Mouse (Mus musculus) adipocyte (in vitro differentiated cells): ENCODE data around the gene Enox1.
"Not testable (repeated sequence)": the region's sequence is repeated elsewhere in the genome, so short reads cannot be mapped to it uniquely, and the experiment has no call there.

Experiments
- DNase-seq: peaks from one replicate; pipeline ENCODE4 v3.0.0-alpha.2; 2016; ENCODE audit warnings: low spot score

The Enox1 gene

DNA sequence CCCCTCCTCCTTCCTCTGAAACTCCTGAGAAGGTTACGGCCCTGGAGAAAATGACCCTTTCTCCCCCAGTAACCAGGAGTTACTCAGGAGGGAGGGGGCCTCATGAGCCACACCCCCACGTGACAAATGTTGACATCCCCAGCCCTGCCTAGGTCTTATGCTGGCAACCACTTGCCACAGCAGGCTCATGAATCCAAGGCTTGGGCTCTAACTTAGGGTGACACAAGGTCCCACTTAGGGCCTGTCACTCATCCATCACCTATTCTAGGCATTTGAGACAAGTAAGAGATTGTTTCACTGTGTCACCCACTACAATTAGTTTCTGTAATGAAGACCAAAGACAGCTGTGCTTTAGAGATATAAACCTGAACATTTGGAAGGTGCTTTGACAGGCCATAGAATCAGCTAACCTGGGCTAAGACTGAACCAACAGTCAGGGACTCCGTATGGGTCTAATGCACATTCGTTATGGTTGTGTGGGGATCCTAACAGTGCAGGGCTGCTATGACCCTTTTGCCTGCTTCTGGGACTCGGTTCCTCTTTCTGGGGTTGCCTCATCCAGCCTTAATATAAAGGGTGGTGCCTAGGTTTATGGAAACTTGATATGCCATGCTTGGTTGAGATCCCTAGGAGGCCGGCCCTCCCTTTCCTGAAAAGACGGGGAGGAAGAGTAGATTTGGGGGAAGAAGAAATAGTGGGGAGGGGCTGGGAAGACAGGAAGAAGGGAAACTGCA, 354.7 kb downstream of the Enox1 start:
- DNase-seq = no peak

DNA sequence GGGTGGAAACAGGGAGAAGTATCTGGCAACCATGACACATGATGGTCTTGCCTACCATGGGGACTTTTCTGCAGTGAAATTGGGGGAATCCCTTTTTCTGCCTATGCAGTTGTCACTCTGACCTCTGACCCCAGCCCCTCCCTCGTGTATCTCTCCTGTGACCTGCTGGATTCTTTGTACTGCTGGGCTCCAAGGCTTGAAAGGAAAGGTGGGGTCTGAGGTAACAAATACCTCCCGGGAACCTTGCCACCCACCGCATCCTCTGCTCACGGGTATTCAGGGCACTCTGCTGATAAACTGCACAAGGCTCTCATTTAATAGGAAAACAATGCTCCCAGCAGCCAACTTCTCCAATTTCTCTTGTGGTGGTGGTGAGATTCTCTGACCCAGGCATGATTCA, 361.5 kb downstream of the Enox1 start:
- no peak for DNase-seq

DNA sequence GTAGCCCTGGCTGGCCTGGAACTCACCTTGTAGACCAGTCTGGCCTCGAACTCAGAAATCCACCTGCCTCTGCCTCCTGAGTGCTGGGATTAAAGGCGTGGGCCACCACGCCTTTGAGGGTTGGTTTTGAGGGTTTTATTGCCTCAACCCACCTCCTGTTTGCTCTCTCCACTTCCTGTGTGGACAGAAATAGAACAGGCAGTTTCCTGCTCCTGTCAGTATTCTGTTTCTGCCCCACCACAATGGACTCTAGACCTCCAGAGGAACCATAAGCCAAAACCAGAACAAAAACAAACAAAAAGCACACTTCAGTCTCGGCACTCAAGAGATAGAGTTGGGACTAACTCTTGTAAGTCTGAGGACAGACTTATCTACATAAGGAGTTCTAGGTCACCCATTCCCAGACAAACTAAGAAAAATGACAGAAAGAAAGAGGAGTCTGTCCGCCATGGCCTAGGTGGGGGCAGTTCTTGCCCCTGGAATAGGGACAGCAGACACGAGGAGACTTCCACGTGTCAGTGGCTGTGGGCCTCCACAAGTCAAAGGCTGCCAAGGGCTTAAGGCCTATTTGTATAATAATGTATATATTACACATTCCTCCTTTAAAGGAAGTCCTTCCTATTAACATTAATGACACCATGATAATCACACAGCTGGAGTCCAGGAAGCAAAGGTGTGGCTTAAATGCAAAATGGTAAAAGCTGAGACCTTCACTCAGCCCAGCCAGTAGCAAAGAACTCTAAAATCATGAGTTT, 362.6 kb downstream of the Enox1 start:
- no peak for DNase-seq

DNA sequence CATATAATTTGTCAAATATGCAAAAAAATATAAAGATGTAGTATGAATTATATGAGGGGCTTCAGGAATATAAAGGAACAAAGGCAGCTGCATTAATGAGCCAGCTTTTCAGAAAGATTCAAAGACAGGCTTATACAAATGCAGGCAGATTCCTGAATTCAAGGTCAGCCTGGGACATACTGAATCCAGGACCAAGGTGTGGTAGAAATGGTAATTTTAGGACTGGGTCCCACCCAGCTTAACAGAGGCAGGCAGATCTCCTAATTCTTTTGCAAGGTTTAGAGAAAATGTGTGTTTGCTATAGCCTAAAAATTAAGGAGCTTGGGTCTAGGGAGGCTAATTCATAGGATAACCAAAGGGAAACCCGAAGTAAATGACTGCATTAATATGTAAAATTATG, 363.1 kb downstream of the Enox1 start:
- DNase-seq = no peak

DNA sequence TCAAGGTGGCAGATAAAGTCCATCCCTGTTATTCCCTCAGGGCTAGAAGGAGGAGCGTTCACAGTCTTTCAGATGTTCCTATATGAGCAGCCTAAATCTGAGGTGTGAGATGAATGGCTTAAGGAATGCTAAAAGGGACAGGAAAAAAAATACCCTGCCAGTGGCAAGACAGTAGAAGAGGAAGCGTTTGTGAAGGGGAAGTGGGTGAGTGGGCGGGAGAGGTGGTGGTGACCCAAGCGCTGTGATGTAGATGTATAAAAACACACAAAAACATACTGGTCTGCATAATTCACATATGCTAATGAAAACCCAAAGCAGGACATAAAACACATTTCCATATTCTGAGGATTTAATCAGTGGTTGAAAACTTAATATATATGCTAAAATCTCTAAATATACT, 367.7 kb downstream of the Enox1 start:
- DNase-seq = no peak

DNA sequence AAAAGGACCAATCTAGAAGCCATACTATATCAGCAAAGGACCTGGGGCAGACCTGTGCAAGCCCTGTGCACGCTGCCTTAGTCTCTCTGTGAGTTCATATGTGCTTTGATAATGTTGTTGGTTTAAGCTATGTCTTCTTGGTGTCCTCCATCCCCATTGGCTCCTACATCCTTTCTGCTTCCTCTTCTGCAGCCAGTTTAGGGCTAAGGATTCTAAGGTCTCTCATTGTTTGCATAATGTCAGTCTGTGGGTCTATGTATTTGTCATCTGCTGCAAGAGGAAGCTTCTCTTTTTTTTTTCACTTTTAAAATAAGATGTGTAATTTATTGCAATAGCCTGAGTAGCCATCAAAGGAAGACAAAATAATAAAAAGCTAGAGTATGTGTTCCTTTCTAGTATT, 369.7 kb downstream of the Enox1 start:
- DNase-seq = no peak

DNA sequence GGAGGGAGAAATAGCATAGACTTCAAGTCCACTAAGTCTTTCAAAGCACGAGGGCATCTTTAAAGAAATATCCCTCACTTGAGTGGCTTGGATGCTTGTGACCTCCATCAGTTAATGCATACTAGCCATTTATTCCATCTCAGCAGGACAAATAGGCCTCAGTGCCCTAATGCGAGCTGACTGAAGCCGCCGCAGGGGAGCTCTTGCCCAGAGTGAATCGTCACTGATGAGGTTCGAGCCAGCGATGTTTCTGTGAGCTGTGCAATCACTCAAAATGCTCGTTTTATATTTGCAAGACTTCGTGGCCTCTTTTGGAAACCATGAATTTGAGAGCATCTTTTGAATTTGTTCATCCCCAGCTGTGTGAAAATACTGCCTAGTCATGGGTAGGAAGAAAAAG, 372.6 kb downstream of the Enox1 start:
- DNase-seq = no peak

DNA sequence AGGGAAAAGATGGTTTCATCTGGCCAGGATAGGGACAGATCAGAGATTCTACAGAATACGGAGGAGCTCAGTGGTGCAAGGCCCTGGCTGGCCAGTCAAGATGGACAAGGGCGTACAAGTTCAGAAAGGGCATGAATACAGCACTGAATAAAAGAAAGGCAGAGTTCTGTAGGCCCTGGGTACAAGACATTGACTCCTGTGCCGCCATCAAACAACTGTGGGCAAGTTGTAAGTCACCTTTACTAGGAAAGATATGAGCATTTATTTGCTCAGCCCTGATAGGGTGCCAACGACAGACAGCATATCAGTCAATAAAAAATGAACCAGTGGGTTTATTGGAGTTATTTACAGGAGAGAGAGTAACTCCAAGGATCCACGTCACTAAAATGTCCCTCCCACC, 373.1 kb downstream of the Enox1 start:
- DNase-seq = no peak

DNA sequence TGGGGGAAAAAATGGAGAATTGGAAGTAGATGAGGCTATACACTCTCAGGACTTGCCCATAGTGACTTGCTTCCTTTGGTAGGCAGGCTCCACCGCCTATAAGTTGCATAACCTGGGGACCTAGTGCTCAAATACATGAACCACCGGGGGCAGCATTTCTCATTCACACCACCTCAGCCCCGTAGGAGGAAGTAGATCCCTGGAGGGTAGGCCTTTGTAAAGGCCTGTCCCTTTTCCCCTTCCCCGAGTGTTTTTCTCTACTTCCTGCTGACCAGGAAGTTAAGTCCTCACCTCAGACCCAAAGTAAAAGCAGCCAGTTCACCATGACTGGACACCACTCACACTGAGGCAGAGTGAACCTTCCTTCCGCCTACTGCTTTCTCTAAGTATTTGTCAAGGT, 377.1 kb downstream of the Enox1 start:
- peak; percentile 7 for DNase-seq

DNA sequence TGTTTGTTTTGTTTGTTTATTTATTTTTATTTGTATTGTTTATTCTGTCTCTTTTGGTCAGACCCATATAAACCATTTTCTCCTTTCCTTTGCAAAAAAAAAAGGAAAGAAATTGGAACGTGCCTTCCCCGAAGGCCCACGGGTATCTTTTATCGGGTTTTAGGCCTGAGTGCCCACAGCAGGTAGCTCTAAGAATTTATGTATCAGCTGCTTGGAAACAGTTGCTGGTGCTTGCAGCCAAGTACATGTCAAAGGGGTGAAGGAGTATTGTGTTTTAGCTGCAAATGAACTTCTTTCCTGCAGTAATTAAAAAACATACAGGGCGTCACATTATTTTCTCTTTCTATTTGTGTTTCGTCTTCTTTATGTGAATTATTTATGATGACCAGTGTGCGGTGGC, 377.6 kb downstream of the Enox1 start:
- no peak for DNase-seq

DNA sequence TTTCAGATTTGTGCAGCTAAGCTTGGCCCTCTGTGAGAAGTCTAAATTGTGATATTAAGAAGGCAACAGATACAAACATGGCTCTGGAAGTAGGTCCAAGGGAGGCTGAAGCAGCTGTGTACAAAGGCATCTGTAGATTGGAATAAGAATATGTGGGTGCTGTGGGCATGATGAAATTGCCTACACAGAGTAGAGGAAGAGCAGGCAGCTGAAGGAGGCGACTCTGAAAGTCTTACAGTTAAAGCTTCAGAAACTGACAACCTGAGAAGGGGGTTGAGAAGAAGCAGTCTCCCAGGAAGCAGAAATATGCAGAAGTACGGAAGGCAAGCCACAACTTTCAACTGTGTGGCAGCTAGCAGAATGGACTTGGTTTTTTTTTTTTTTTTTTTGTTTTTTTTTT, 380.0 kb downstream of the Enox1 start:
- DNase-seq = no peak

DNA sequence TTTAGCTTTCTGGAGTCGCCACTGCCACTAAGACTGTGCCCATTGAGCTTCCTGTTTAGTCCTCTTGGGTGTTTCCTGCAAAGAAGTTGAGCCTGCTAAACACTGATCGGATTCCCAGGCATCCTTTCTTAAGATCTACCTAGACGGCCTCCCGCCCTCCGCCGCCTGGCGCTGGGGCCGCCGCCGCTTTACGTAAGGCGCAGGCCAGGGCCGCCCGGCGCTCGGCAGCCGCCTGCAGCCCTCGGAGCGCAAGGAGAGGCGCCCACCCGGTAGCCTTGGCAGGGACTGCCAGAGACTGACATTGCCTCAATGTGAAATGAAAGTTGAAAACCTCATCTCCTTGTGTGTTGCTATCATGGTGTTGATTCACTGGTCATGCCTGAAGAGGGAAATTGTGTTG, 383.0 kb downstream of the Enox1 start:
- DNase-seq = not testable (repeated sequence)

DNA sequence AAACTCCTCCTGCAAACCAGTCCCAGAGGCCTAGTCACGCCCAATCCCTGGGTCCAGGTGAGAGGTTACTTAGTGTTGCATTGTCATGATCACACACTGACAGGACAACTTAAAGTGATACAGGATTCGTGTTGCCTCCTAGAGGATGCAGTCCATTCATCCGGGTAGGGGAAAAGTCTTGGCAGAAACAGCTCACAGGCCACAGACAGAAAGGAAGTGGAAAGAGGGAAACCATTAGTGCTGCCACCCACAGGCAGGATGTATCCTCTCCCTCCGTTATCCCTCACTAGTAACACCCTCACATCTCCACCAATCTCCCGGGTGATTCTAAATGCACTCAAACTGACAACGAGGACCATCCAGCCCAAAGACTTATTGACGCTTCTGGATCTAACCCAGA, 385.4 kb downstream of the Enox1 start:
- DNase-seq = peak; percentile 19

DNA sequence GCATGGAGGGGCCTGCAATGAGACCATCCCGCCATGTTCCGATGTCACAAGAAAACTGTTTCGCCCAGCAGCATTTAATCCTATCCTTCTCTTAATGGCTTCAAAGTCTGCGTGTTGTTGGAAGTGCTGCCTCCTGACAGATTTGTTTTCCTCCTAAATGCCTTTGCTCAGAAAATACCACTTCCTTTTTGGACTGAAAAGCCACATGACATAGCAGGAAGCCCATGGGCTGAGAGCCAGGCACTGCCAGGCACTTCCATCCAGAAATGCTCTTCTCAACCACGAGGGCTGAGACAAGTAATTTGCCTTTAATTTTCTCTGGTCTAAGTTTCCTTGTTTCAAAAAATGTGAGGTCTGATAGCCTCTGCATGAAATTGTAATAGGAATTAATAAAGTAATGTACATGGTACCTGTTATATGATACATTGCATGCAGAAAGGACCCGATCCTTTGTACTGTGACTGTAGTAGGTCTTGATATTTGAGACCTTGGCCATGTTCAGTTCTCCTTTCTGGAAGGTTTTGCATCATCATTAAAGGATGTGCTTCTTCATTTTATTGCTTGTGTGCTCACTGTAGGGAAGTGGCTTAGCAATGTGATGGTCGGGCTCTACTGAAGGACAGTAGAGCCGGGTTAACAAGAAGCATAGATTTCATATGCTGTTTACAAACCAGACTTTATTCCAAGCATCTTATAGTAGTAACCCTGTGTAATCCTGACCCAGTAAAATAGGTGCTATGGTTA, 390.1 kb downstream of the Enox1 start:
- DNase-seq = peak; percentile 14

DNA sequence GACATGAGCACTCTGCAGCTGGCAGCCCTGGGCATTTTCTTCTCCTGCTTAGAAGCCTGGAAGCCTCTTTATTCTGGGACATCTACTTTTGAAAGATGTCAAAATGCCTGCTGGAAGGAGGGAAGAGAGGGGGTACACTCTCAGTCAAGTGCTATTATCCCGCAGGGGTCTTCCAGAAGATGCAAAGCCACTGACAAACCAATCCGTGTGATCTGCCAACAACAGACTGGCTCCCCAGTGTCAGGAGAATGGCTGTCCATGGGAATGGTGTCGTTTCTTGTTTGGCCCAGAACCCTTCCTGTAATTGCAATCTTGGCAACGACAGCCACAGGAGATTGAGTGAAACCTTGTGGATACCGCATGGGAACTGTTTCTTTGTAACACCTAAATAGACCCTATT, 390.8 kb downstream of the Enox1 start:
- no peak for DNase-seq

DNA sequence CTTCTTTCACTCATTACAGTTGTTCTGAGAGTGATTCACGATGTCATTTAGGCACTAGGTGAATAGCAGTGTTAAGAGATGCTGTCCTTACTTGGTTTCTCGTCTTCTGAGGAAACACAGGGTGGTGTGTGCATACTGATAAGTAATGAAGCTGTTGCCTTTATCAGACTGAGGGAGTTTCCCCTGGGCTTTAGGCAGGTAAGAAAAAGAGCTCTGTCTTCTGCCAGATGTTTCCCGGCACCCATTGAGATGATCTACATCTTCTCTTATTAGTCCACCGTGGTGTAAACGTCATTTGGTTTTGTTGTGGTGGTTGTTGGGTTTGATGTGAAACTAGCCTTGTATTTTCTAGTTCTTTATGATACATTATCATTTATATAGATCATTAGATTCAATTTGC, 392.4 kb downstream of the Enox1 start:
- DNase-seq = no peak

DNA sequence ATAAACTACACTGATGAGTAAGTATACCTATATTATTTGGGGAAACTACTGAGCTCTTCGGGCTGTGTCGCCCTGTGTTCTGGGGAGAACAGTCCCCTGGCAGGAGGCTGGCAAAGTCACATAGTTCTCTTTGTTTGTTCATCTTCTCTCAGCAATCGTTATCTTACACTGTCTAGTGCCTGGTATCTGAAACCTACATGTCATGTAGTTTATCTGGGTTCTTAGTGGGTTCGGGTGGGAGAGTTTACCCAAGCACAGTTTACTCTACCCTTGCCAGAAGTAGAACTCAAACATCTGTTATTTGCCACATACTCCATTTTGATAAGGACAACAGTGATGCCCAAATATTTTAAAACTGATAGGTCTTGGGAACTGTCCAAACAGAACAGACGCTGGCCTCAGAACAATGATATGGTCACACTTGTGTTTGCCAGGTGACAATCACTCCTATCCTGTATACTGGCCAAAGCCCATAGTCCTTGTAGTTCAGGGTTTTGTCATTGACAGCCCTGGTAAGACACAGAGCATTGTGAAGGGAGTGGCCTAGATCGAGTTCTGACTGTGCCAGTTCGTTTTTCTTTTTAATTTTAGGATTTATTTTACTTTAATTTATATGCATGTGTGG, 401.0 kb downstream of the Enox1 start:
- DNase-seq = no peak

DNA sequence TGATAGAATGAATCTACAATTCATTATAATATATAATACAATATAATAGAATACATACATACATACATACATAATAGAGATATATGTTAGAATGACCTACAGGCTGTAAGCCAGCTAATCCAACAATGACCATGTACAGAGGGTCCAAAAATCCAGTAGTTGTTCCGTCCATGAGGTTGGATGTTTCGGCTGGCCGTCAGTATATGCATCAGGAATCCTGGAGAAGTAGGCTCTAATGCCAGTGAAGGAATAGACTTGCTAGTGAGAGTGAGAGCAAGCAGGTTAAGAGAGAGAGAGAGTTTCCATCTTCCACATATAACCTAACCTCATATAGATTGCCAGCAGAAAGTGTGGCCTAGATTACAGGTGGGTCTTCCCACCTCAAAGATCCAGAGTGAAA, 402.3 kb downstream of the Enox1 start:
- no peak for DNase-seq

DNA sequence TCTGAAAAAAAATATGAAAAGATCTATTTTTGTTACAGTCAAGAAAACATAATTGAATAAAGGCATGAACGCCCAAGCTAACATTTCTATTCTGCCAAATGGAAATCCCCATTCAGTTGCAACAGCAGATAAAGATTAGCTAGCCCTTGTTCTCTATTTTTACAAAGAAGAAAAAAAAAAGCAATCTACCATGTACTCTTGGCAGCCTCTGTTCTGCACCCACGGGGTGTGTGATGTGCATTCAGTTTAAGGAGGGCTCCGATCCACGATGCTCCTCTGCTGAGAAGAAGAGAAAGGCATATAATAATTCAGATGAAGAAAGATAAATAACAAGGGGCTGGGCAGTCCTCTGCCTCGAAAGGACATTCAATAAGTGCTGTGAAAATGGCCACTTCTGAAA, 403.2 kb downstream of the Enox1 start:
- DNase-seq = no peak

DNA sequence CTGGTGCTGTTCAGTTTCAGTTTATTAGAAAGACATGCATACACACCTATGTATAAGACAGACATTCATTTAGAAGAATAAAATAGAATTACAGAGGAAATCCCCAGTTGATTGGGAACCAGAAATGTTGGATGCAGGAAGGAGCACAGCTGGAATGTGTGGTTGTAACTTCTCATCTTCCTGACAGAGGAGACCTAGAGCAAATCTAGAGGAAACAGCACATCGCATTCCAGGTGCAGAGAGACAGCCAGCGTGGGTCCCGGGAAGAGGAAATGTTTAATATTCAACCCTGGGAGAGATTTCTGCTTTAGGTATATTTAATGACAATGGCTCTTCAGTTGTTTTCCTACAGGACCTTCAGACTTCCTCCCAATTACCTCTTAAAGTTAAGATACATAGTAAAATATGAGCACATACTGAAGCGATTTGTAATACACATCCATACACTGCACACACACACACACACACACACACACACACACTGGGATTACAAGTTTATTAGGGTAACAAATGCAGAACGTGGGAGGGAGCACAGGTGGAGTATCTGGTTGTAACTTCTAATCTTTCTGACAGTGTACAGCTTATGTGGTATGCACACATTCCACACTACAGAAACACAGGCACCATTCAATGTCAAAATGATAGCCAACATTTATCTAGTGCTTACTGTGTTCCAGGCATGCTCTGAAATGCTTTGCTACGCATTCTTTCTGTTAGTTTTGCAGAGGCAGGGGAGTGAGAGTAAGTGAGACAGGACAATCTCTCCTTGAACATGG, 405.4 kb downstream of the Enox1 start:
- DNase-seq = no peak

DNA sequence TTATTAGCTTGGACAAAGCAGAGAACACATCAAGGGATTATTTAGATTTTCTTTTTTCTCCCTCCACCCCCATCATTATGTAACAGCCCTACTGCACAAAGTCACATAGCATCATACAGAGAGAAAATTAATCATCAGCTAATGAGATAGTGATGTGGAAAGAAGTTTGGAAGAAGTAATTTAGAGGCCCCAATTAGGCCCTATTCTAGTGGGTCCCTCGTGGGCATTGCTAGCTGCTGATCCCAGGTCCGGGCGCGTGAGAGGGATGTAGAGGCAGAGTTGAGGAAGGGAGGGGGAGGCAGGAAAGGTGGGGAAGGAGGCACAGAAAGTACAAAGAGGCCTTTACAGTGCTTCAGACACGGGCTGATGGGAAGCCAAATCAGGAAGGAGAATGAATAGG, 407.4 kb downstream of the Enox1 start:
- DNase-seq = no peak

DNA sequence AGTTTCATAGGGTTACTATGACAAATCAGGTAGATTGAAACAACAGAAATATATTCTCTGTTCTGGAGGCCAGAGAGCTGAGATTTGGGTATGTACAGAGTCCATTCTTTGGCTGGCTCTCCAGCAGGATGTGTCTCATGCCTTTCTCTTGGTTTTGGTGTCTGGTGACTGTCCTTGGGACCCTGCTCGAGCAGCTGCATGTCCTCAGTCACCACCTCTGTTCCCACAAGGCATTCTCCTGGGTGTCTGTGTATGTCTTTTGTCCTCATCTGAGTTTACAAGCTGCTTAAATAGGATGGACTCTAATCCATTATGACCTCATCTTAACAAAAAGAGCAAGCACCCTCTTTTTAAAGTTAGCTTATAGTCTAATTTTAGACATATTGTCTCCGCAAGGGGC, 410.6 kb downstream of the Enox1 start:
- no peak for DNase-seq
